Mouse (Mus musculus) midbrain, postnatal 0 days (tissue): ENCODE data around the gene Apoa1. TPM values are rescaled to one million over a fixed set of nuclear protein-coding genes. Genes with fewer than 3 reads are reported as not detected.
A peak's percentile ranks its signal among the peaks of the same experiment; 100 is the strongest.

ENCODE experiments used
- ATAC-seq: fragments of 200-750 bp; cut with Nextera tagmentation; 2 replicates; pipeline ENCODE4 v1.8.0; 2017; ENCODE audit warnings: moderate number of reproducible peaks, mild to moderate bottlenecking, moderate TSS enrichment, moderate library complexity; ENCODE audit not compliant: low FRiP score
- DNase-seq: peaks from one replicate; pipeline ENCODE4 v3.0.0-alpha.2; 2015; ENCODE audit warnings: low spot score
- H3K27ac ChIP-seq: fragments of 300-500 bp; sonication (generic); 2 replicates; pipeline ENCODE4 v1.5.1; 2014; ENCODE audit warnings: low read depth, mild to moderate bottlenecking, low read length, mixed read lengths
- H3K27me3 ChIP-seq: fragments of 300-500 bp; sonication (generic); 2 replicates; pipeline ENCODE4 v1.6.1; 2014; ENCODE audit warnings: low read length, control low read depth, mixed read lengths; ENCODE audit not compliant: insufficient read depth
- H3K36me3 ChIP-seq: fragments of 300-500 bp; sonication (generic); 2 replicates; pipeline ENCODE4 v1.6.1; 2014; ENCODE audit warnings: low read length, control low read depth, mixed read lengths; ENCODE audit not compliant: insufficient read depth
- H3K4me1 ChIP-seq: fragments of 300-500 bp; sonication (generic); 2 replicates; pipeline ENCODE4 v1.6.1; 2014; ENCODE audit warnings: mild to moderate bottlenecking, control low read depth, antibody characterized with exemption, low read length, mixed read lengths; ENCODE audit not compliant: insufficient read depth
- H3K4me2 ChIP-seq: fragments of 300-500 bp; sonication (generic); 2 replicates; pipeline ENCODE4 v1.6.1; 2014; ENCODE audit warnings: low read depth, mild to moderate bottlenecking, low read length, mixed read lengths; ENCODE audit not compliant: poor library complexity, severe bottlenecking
- H3K4me3 ChIP-seq: fragments of 300-500 bp; sonication (generic); 2 replicates; pipeline ENCODE4 v1.5.1; 2014; ENCODE audit warnings: low read depth, mild to moderate bottlenecking, low read length, moderate library complexity
- H3K9ac ChIP-seq: fragments of 300-500 bp; sonication (generic); replicated peaks from 2 replicates; pipeline ENCODE4 v1.6.1; 2014; ENCODE audit warnings: mild to moderate bottlenecking, low read length, moderate library complexity, mixed read lengths; ENCODE audit not compliant: poor library complexity, severe bottlenecking
- H3K9me3 ChIP-seq: fragments of 300-500 bp; sonication (generic); 2 replicates; pipeline ENCODE4 v1.6.1; 2016; ENCODE audit warnings: low read length, control low read depth
- CTCF ChIP-seq: IDR thresholded peaks from 2 replicates; pipeline ENCODE4 v1.5.1; 2016; ENCODE audit warnings: antibody characterized with exemption, mild to moderate bottlenecking
- WGBS: fragments of 180-500 bp; shearing (Covaris S2); extraction: QIAGEN DNeasy Blood & Tissue Kit; methylation state at CpG from one replicate; pipeline ENCODE4 v1.1.7; 2014; 5-methylcytosine and 5-hydroxymethylcytosine counted together
- polyA plus RNA-seq: library from polyadenylated mRNA; unstranded; fragments of >200 nt; fragmentation: Nextera tagmentation; extraction: Ambion mirVana; gene quantifications from 2 replicates; pipeline ENCODE4 v1.2.1, GENCODE M21; 2015
- total RNA-seq: library from RNA; depleted of rRNA; stranded (reverse); fragments of >200 nt; gene quantifications from 2 replicates; pipeline ENCODE4 v1.2.3, GENCODE M21; 2014; rRNA removed

Apoa1 gene
- total RNA-seq = 1.4 TPM in 1 of 2 replicates, not detected in the other
- polyA plus RNA-seq = 5.5 and 6.2 TPM in 2 replicates

DNA sequence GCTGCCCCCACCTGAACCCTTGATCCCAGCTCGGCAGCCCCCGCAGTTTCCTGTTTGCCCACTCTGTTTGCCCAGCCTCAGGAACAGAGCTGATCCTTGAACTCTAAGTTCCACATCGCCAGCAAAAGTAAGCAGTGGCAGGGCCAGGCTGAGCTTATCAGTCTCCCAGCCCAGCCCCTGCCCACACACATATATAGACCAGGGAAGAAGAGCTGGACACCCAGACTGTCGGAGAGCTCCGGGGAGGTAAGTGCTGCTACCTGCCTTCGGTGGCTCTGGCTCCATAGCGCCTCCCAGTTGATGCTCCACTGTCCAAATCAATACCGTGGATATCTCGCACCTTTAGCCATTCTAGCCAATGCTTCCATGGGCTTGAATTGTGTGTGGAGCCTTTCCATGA, at the start of gene Apoa1:
Gene Apoa1, plus strand, starts transcription at position 90 of the 400 bp plus-strand sequence.
- Histone ChIP-seq H3K4me3 (no peak within 1 kb of the TSS), H3K4me2 (no peak within 1 kb of the TSS), H3K36me3 (no peaks in the 10 kb centered on the region), H3K9me3 (no peaks in the 10 kb centered on the region), H3K4me1 (no peaks in the 10 kb centered on the region), H3K27ac (no peak within 1 kb of the TSS), H3K27me3 (no peaks in the 10 kb centered on the region), H3K9ac (no peak within 1 kb of the TSS)
- ATAC-seq (no peak), DNase-seq (no peak)
- WGBS = 76% methylated on average over 9 of the region's 9 CpGs
- TF ChIP-seq CTCF = no peak

DNA sequence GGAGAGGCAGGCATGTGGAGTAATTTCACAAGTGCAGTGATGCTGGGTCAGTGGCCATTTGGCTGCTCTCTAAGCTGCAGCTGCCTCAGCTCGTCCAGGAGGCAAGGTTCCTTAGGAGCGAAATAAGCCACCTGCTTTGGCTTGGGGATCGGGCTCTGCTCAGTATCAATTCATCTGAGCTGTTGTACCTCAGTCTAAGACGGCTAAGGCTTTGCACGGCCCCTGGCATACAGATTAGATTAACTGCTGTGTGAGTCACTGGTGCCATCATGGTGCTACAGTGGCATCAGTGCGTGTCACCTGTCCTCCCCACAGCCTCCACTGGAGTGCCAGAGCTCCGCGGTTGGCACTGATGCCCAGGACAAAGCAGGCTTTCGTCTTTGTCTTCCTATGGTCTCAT, 49.8 kb upstream of the Apoa1 start:
- H3K27ac ChIP-seq = no peak overlapping the region; the same call in 1 of the 2 replicates
- H3K27me3 ChIP-seq = no peaks in the 10 kb centered on the region
- H3K4me3 ChIP-seq = no peak overlapping the region
- TF ChIP-seq CTCF = no peak
- peaks cover 3% of the 10 kb centered on the region; the same call in 1 of the 2 replicates for H3K4me1 ChIP-seq
- ATAC-seq (no peak), DNase-seq (no peak)
- no peaks in the 10 kb centered on the region for H3K9me3 ChIP-seq
- H3K36me3 ChIP-seq = peaks cover 16% of the 10 kb centered on the region
- no peak overlapping the region for H3K9ac ChIP-seq
- 86% methylated on average over 9 of the region's 9 CpGs for WGBS
- no peak overlapping the region for H3K4me2 ChIP-seq

DNA sequence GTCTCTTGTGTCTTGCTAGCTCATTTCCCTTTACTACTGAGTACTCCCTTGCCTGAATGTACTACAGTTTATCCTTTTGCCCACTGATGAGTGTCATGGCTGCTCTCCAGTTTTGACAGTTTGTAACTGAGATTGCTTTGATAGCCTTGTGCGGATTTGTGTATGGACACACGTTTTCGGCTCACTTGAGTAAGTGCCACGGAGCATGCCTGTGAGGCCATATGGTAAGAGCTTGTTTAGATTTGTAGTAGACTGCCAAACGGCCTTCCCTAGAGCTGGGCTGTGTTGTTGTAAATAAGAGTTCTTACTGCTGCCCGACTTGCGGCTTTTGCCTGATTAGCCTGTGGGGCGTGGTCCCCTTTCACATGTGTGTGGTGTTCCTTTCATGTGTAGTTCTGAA, 47.1 kb upstream of the Apoa1 start:
- peaks cover 16% of the 10 kb centered on the region for H3K36me3 ChIP-seq
- H3K27me3 ChIP-seq = no peaks in the 10 kb centered on the region
- H3K9ac ChIP-seq = no peak overlapping the region
- H3K27ac ChIP-seq = no peak overlapping the region
- H3K4me1 ChIP-seq = peaks cover 3% of the 10 kb centered on the region; the same call in 1 of the 2 replicates
- WGBS = 92% methylated on average over 8 of the region's 8 CpGs
- ATAC-seq = no peak
- no peaks in the 10 kb centered on the region for H3K9me3 ChIP-seq
- no peak overlapping the region for H3K4me2 ChIP-seq
- H3K4me3 ChIP-seq = no peak overlapping the region
- TF ChIP-seq CTCF = no peak
- DNase-seq = no peak

DNA sequence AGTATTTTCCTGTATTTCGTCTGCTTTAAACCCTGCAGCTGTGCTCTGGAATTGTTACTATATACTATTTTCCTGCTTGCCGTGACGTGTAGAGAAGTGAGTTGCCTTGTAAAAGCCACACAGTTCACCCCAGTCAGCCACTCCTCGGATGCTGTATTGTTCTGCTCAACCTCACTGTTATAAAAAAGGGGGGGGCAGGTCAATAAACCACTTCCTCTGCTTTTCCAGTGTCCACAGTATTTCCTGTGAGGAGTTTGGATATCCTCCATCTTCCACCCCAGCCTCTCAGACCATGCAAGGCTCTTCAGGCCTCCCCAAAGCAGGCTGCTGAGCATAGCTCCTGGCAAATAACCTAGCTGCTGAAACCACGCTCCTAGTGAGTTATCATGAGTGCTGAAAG, 43.8 kb upstream of the Apoa1 start:
- H3K4me3 ChIP-seq = no peak overlapping the region
- no peak overlapping the region for H3K27ac ChIP-seq
- DNase-seq = no peak
- no peak for ATAC-seq
- no peak overlapping the region for H3K9ac ChIP-seq
- no peaks in the 10 kb centered on the region for H3K9me3 ChIP-seq
- peaks cover 3% of the 10 kb centered on the region; the same call in 1 of the 2 replicates for H3K4me1 ChIP-seq
- H3K27me3 ChIP-seq = no peaks in the 10 kb centered on the region
- 88% methylated on average over 5 of the region's 5 CpGs for WGBS
- 0 out of 2 replicates have a peak, but pooled peaks cover 5% of the 10 kb centered on the region for H3K36me3 ChIP-seq
- no peak for TF ChIP-seq CTCF
- no peak overlapping the region for H3K4me2 ChIP-seq

DNA sequence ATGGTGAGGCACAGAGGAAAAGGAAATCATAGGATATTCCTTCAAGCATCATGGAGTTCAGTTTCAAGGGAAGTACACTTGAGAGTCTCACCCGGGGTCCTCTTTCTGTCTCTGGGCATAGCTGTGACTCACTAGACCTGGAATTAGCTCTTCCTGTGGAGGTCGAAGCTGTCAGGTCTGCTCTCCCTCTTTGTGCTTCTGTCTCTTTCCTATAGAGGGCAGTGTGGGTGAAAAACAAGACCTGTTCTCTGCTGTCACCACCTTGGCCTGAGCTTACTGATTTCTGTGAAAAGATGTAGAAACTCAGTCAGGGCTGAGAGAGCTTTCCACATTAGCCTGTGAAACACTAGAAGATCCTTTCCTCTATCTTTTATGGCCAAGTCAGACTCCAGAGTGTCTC, 43.2 kb upstream of the Apoa1 start:
- no peak overlapping the region for H3K4me2 ChIP-seq
- H3K27ac ChIP-seq = no peak overlapping the region
- H3K27me3 ChIP-seq = no peaks in the 10 kb centered on the region
- H3K9me3 ChIP-seq = no peaks in the 10 kb centered on the region
- no peak overlapping the region for H3K4me3 ChIP-seq
- peaks cover 3% of the 10 kb centered on the region; the same call in 1 of the 2 replicates for H3K4me1 ChIP-seq
- ATAC-seq (no peak), DNase-seq (peak; percentile 32)
- H3K9ac ChIP-seq = no peak overlapping the region
- TF ChIP-seq CTCF = peak; percentile 65
- 0 out of 2 replicates have a peak, but pooled peaks cover 5% of the 10 kb centered on the region for H3K36me3 ChIP-seq
- 51% methylated on average over 2 of the region's 2 CpGs for WGBS

DNA sequence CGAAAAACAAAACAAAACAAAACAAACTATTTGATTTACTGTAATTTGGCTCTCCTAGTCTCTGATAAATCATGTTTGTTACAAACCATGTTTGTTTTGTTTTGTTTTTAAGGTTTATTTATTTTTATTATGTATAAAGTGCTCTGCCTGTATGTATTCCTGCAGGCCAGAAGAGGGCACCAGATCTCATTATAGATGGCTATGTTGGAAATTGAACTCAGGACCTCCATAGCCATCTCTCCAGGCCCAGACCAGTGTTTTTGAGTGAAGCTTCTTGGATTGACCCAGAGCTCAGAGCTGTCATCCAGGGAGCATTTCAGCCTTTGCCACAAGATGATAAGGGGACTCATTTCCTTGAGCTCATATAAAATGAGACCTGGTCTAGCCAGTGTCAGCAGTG, 42.0 kb upstream of the Apoa1 start:
- Histone ChIP-seq H3K4me3 (no peak overlapping the region), H3K9me3 (no peaks in the 10 kb centered on the region), H3K36me3 (0 out of 2 replicates have a peak, but pooled peaks cover 5% of the 10 kb centered on the region), H3K27ac (no peak overlapping the region), H3K9ac (no peak overlapping the region), H3K4me2 (no peak overlapping the region), H3K4me1 (no peaks in the 10 kb centered on the region; the same call in 1 of the 2 replicates), H3K27me3 (no peaks in the 10 kb centered on the region)
- ATAC-seq = no peak
- DNase-seq = no peak
- TF ChIP-seq CTCF = peak; percentile 43
- 97% methylated on average over 1 of the region's 1 CpGs for WGBS
